Mouse (Mus musculus) liver, embryonic 14.5 days (tissue): ENCODE results near the gene Agbl4.

ENCODE experiments used
- CTCF ChIP-seq: IDR thresholded peaks from 2 replicates; pipeline ENCODE4 v1.5.1; 2016; ENCODE audit warnings: antibody characterized with exemption, low read depth, control low read depth
- EP300 ChIP-seq: IDR thresholded peaks from 2 replicates; pipeline ENCODE4 v1.6.1; 2016; ENCODE audit warnings: antibody characterized with exemption, low read depth

DNA sequence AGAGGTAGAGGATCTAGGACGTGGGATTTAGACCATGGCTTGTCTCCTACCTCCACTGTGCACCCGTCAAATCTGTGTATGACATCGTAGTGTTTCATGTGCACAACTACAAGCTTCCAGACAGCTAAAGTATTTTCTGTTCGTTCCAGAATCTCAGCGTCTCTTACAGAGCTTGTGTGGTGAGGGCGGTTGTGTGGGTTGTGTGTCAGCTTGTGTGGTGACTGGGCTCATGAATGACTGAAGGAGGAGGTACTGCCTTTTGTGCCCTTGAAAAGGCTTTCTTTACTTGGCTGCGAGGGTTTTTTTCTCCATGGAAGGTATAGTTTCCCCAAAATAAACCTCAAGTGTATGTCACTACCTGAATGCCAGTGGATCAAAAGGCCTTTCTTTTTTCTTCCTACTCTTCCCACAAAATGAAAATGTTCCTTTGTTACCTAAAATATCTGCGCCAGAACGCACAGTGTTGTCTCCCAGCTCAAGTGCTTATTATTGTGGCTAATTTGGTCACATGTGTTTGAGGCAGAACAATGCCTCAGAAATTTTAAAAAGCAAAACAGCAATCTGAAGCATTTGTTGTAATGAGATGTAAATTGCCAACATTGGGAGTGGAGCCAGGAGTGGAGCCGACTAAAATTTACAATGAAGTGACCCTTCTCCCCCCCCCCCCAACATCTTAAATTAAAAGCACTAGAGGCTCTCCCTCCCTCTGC, 1046.6 kb downstream of the Agbl4 start:
- TF ChIP-seq CTCF, result no peak
- TF ChIP-seq EP300, result no peak
